9 mouse cellular contexts compared by ENCODE assay signal in the genomic region with DNA sequence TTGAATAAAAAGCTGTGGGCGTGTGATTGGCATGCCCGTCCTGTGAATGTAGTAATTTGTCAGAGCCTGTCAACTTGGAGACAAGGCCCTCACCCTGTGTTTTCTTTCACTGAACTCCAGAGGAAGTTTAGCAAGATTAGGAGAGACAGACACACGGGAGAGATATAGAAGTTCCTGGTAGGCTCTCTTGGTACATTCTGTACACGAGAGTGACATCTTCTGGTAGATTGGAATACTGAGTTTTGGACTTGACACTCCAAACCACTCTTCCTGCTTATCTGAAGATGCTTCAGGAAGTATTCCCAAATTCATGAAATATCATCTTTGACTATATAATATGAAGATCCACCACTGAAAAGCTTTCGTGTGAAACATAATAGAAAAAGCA.
DNase-seq lines count a peak whose midpoint lies in the region; ATAC-seq and TF ChIP-seq lines count a peak whose summit lies in the region.
"Had no signal": no experiment of that assay in that cellular context is flagged by ENCODE, and none has a peak within 500 bp of the region (broad histone marks: within the 10 kb centered on the region; RNA-seq: fewer than 3 reads in every experiment).

No protein-coding gene starts in this region.

- no peak overlapping the region for H3K4me2 ChIP-seq in heart, embryonic 12.5 days
- H3K4me2 ChIP-seq in midbrain, embryonic 11.5 days = no peak overlapping the region
- no peak overlapping the region for H3K4me2 ChIP-seq in forebrain, embryonic 14.5 days (ENCODE audit: low read length)
- H3K4me2 ChIP-seq in stomach, postnatal 0 days (replicated peaks; ENCODE audit: low read depth) = no peak overlapping the region

- H3K4me3 ChIP-seq in heart, adult 2 months = no peak overlapping the region
- H3K4me3 ChIP-seq in heart, embryonic 12.5 days = no peak overlapping the region
- H3K4me3 ChIP-seq in midbrain, embryonic 11.5 days (ENCODE audit: low read depth, low read length) = no peak overlapping the region
- H3K4me3 ChIP-seq in midbrain, embryonic 10.5 days = no peak overlapping the region
- H3K4me3 ChIP-seq in forebrain, embryonic 14.5 days (ENCODE audit: low read depth, low read length) = no peak overlapping the region
- no peak overlapping the region for H3K4me3 ChIP-seq in stomach, postnatal 0 days (ENCODE audit: low read depth, low read length)

- no peak for TF ChIP-seq EP300 in heart, adult 2 months (IDR thresholded peaks at IDR 0.05; ENCODE audit: insufficient read depth, low read depth, low read length)
- no peak for TF ChIP-seq EP300 in stomach, postnatal 0 days (optimal IDR thresholded peaks at IDR 0.05)

- H3K27me3 ChIP-seq in heart, adult 2 months (ENCODE audit: control insufficient read depth, insufficient read depth, low read length) = no peaks in the 10 kb centered on the region
- H3K27me3 ChIP-seq in heart, embryonic 12.5 days (replicated peaks) = no peaks in the 10 kb centered on the region
- H3K27me3 ChIP-seq in midbrain, embryonic 11.5 days (ENCODE audit: control insufficient read depth, insufficient read depth, low read length) = no peaks in the 10 kb centered on the region
- no peaks in the 10 kb centered on the region for H3K27me3 ChIP-seq in midbrain, embryonic 10.5 days (ENCODE audit: low read depth, poor library complexity, severe bottlenecking)
- no peaks in the 10 kb centered on the region for H3K27me3 ChIP-seq in forebrain, embryonic 14.5 days (replicated peaks; ENCODE audit: control insufficient read depth, insufficient read depth, low read length)
- H3K27me3 ChIP-seq in stomach, postnatal 0 days (ENCODE audit: control insufficient read depth, insufficient read depth, low read length) = no peaks in the 10 kb centered on the region

- no peak overlapping the region for H3K27ac ChIP-seq in heart, adult 2 months
- no peak overlapping the region for H3K27ac ChIP-seq in heart, embryonic 12.5 days (ENCODE audit: poor library complexity, severe bottlenecking)
- H3K27ac ChIP-seq in midbrain, embryonic 11.5 days (ENCODE audit: low read depth, low read length) = no peak overlapping the region
- H3K27ac ChIP-seq in midbrain, embryonic 10.5 days (replicated peaks) = no peak overlapping the region
- H3K27ac ChIP-seq in forebrain, embryonic 14.5 days (ENCODE audit: low read depth, low read length) = no peak overlapping the region
- H3K27ac ChIP-seq in stomach, postnatal 0 days (replicated peaks) = no peak overlapping the region

- no peak for DNase-seq in heart, adult 2 months
- peak; percentile 84 for DNase-seq in midbrain, embryonic 11.5 days (ENCODE audit: low spot score, missing footprints)
- DNase-seq in midbrain, embryonic 10.5 days (ENCODE audit: low spot score) = no peak
- DNase-seq in forebrain, embryonic 14.5 days (ENCODE audit: low spot score) = peak; percentile 80
- DNase-seq in stomach, postnatal 0 days (ENCODE audit: low spot score) = no peak
- no peak for DNase-seq in lung, postnatal 25 days (ENCODE audit: low spot score)
- no peak for DNase-seq in gastrocnemius, adult 18-20 months (ENCODE audit: low spot score)

- no peaks in the 10 kb centered on the region for H3K36me3 ChIP-seq in heart, adult 2 months (ENCODE audit: control insufficient read depth, insufficient read depth, low read length)
- H3K36me3 ChIP-seq in heart, embryonic 12.5 days = no peaks in the 10 kb centered on the region
- no peaks in the 10 kb centered on the region for H3K36me3 ChIP-seq in midbrain, embryonic 11.5 days (ENCODE audit: control insufficient read depth, insufficient read depth, low read length)
- no peaks in the 10 kb centered on the region for H3K36me3 ChIP-seq in midbrain, embryonic 10.5 days
- no peaks in the 10 kb centered on the region for H3K36me3 ChIP-seq in forebrain, embryonic 14.5 days (ENCODE audit: control insufficient read depth, insufficient read depth, low read length)
- no peaks in the 10 kb centered on the region for H3K36me3 ChIP-seq in stomach, postnatal 0 days (ENCODE audit: control insufficient read depth, insufficient read depth, low read length)
- H3K36me3 ChIP-seq: G1E had no signal

- no peaks in the 10 kb centered on the region for H3K9me3 ChIP-seq in heart, embryonic 12.5 days (replicated peaks)
- H3K9me3 ChIP-seq in midbrain, embryonic 11.5 days (ENCODE audit: control insufficient read depth, low read length) = no peaks in the 10 kb centered on the region
- H3K9me3 ChIP-seq in midbrain, embryonic 10.5 days (replicated peaks) = no peaks in the 10 kb centered on the region
- no peaks in the 10 kb centered on the region for H3K9me3 ChIP-seq in forebrain, embryonic 14.5 days (replicated peaks; ENCODE audit: control insufficient read depth, low read length)
- no peaks in the 10 kb centered on the region for H3K9me3 ChIP-seq in stomach, postnatal 0 days (ENCODE audit: control insufficient read depth, low read length)

- no peak for TF ChIP-seq POLR2A in heart, adult 2 months (IDR thresholded peaks at IDR 0.05; ENCODE audit: insufficient read depth, low read depth, low read length)

- peak; percentile 53 for TF ChIP-seq CTCF in heart, adult 2 months (IDR thresholded peaks at IDR 0.05)
- TF ChIP-seq CTCF in stomach, postnatal 0 days (IDR thresholded peaks at IDR 0.05; ENCODE audit: low read depth) = peak; percentile 71

- intact Hi-C loops in heart, adult 2 months (cut with DNase I) = no loop called here

- WGBS in heart, adult 2 months = 12% methylated on average over 5 of the region's 5 CpGs
- 22% methylated on average over 5 of the region's 5 CpGs for WGBS in heart, embryonic 12.5 days
- WGBS in midbrain, embryonic 11.5 days = 50% methylated on average over 5 of the region's 5 CpGs
- 52% methylated on average over 5 of the region's 5 CpGs for WGBS in midbrain, embryonic 10.5 days
- WGBS in forebrain, embryonic 14.5 days = 43% methylated on average over 5 of the region's 5 CpGs
- WGBS in stomach, postnatal 0 days = 24% methylated on average over 5 of the region's 5 CpGs

- H3K9ac ChIP-seq in heart, adult 2 months (ENCODE audit: low read depth, low read length) = no peak overlapping the region
- no peak overlapping the region for H3K9ac ChIP-seq in heart, embryonic 12.5 days
- no peak overlapping the region for H3K9ac ChIP-seq in midbrain, embryonic 11.5 days (ENCODE audit: low read length)
- no peak overlapping the region for H3K9ac ChIP-seq in forebrain, embryonic 14.5 days (ENCODE audit: low read length)
- no peak overlapping the region for H3K9ac ChIP-seq in stomach, postnatal 0 days (ENCODE audit: low read length)

- no peaks in the 10 kb centered on the region for H3K79me2 ChIP-seq in heart, adult 2 months (replicated peaks; ENCODE audit: control insufficient read depth, insufficient read depth, low read length)

- no peak for ATAC-seq in heart, embryonic 12.5 days (ENCODE audit: insufficient number of reproducible peaks, low FRiP score)
- peak; percentile 67 for ATAC-seq in midbrain, embryonic 11.5 days (ENCODE audit: low FRiP score)
- ATAC-seq in forebrain, embryonic 14.5 days = peak; percentile 62; the same call in 1 of the 2 replicates
- no peak for ATAC-seq in stomach, postnatal 0 days (ENCODE audit: low FRiP score, low TSS enrichment)

- H3K4me1 ChIP-seq in heart, adult 2 months (ENCODE audit: control insufficient read depth, insufficient read depth, low read length) = no peaks in the 10 kb centered on the region
- H3K4me1 ChIP-seq in heart, embryonic 12.5 days (replicated peaks) = no peaks in the 10 kb centered on the region
- H3K4me1 ChIP-seq in midbrain, embryonic 11.5 days (ENCODE audit: control insufficient read depth, insufficient read depth, low read length) = no peaks in the 10 kb centered on the region
- no peaks in the 10 kb centered on the region for H3K4me1 ChIP-seq in midbrain, embryonic 10.5 days
- H3K4me1 ChIP-seq in forebrain, embryonic 14.5 days (ENCODE audit: control insufficient read depth, insufficient read depth, low read length) = no peaks in the 10 kb centered on the region
- H3K4me1 ChIP-seq in stomach, postnatal 0 days (replicated peaks; ENCODE audit: control insufficient read depth, insufficient read depth) = no peaks in the 10 kb centered on the region

Comparison
In these comparisons a context has a peak if more than half of its experiments do, and no peak if none do; other contexts are left out.
1. DNase-seq: peak in midbrain, embryonic 11.5 days (single experiment) and forebrain, embryonic 14.5 days (single experiment); none in heart, adult 2 months (0 of 2), midbrain, embryonic 10.5 days (single experiment), stomach, postnatal 0 days (single experiment), lung, postnatal 25 days (single experiment) and gastrocnemius, adult 18-20 months (single experiment).
2. ATAC-seq: peak in midbrain, embryonic 11.5 days (single experiment) and forebrain, embryonic 14.5 days (single experiment); none in heart, embryonic 12.5 days (single experiment) and stomach, postnatal 0 days (single experiment).